10 mouse cellular contexts compared by ENCODE assay signal in genomic region chr14:28417019-28417418, GRCm38 (mm10).
DNase-seq lines count a peak whose midpoint lies in the region; ATAC-seq lines count a peak whose summit lies in the region.
"Had no signal": no experiment of that assay in that cellular context is flagged by ENCODE, and none has a peak within 500 bp of the region (broad histone marks: within the 10 kb centered on the region; RNA-seq: fewer than 3 reads in every experiment).

No protein-coding gene starts in this region.

- no peaks in the 10 kb centered on the region for H3K27me3 ChIP-seq in embryonic facial prominence, embryonic 10.5 days (replicated peaks; ENCODE audit: low read depth, poor library complexity, severe bottlenecking)
- no peaks in the 10 kb centered on the region for H3K27me3 ChIP-seq in heart, embryonic 11.5 days (ENCODE audit: control insufficient read depth, insufficient read depth, low read length)
- H3K27me3 ChIP-seq in limb, embryonic 13.5 days = 0 out of 2 replicates have a peak, but pooled peaks cover 3% of the 10 kb centered on the region

- peak; percentile 68; the same call in 1 of the 2 replicates for ATAC-seq in heart, embryonic 11.5 days (replicated peaks; ENCODE audit: insufficient number of reproducible peaks, low FRiP score, low TSS enrichment)
- ATAC-seq in limb, embryonic 13.5 days (ENCODE audit: low FRiP score, low read depth) = no peak

- WGBS in embryonic facial prominence, embryonic 10.5 days = 33% methylated on average over 8 of the region's 8 CpGs
- WGBS in heart, embryonic 11.5 days (ENCODE audit: insufficient replicate concordance) = 8% methylated on average over 8 of the region's 8 CpGs
- WGBS in limb, embryonic 13.5 days = 17% methylated on average over 8 of the region's 8 CpGs

- no peaks in the 10 kb centered on the region for H3K36me3 ChIP-seq in embryonic facial prominence, embryonic 10.5 days (replicated peaks)
- no peaks in the 10 kb centered on the region for H3K36me3 ChIP-seq in heart, embryonic 11.5 days (ENCODE audit: control insufficient read depth, insufficient read depth, low read length)
- no peaks in the 10 kb centered on the region for H3K36me3 ChIP-seq in limb, embryonic 13.5 days
- H3K36me3 ChIP-seq: midbrain, embryonic 12.5 days had no signal

- peaks cover 53% of the 10 kb centered on the region for H3K4me1 ChIP-seq in embryonic facial prominence, embryonic 10.5 days
- H3K4me1 ChIP-seq in heart, embryonic 11.5 days (ENCODE audit: control insufficient read depth, insufficient read depth, low read length) = peaks cover 42% of the 10 kb centered on the region
- H3K4me1 ChIP-seq in limb, embryonic 13.5 days = peaks cover 80% of the 10 kb centered on the region

- intact Hi-C loops in left cerebral cortex, postnatal 14 days (cut with DNase I) = no loop called here
- intact Hi-C loops in left cerebral cortex, postnatal 4 days (cut with DNase I) = no loop called here

- peak overlapping the region; percentile 53; the same call in 1 of the 2 replicates for H3K9ac ChIP-seq in heart, embryonic 11.5 days (ENCODE audit: low read depth, low read length)
- no peak overlapping the region for H3K9ac ChIP-seq in limb, embryonic 13.5 days
- H3K9ac ChIP-seq: midbrain, embryonic 12.5 days had no signal

- H3K4me2 ChIP-seq in heart, embryonic 11.5 days = no peak overlapping the region
- no peak overlapping the region for H3K4me2 ChIP-seq in limb, embryonic 13.5 days (replicated peaks)
- H3K4me2 ChIP-seq: midbrain, embryonic 12.5 days had no signal

- H3K9me3 ChIP-seq in embryonic facial prominence, embryonic 10.5 days = no peaks in the 10 kb centered on the region
- H3K9me3 ChIP-seq in heart, embryonic 11.5 days (replicated peaks; ENCODE audit: control insufficient read depth, low read length) = no peaks in the 10 kb centered on the region
- no peaks in the 10 kb centered on the region for H3K9me3 ChIP-seq in limb, embryonic 13.5 days
- H3K9me3 ChIP-seq: midbrain, embryonic 12.5 days had no signal

- DNase-seq in kidney, adult 9 months = peak; percentile 17
- DNase-seq in kidney, adult 8-10 months = no peak
- DNase-seq in embryonic facial prominence, embryonic 10.5 days (ENCODE audit: low spot score) = no peak
- DNase-seq in left cerebral cortex, postnatal 14 days (ENCODE audit: low spot score in 2 of 2) = no peak
- no peak for DNase-seq in left cerebral cortex, postnatal 4 days
- no peak for DNase-seq in cerebellum, postnatal 4 days (ENCODE audit: low spot score in 2 of 2)
- DNase-seq: right cerebral cortex, postnatal 14 days had no signal

- peak overlapping the region; percentile 62 for H3K27ac ChIP-seq in embryonic facial prominence, embryonic 10.5 days (replicated peaks)
- H3K27ac ChIP-seq in heart, embryonic 11.5 days (ENCODE audit: low read depth, low read length) = peak overlapping the region; percentile 85
- peak overlapping the region; percentile 55 for H3K27ac ChIP-seq in limb, embryonic 13.5 days
- H3K27ac ChIP-seq: midbrain, embryonic 12.5 days had no signal

- H3K4me3 ChIP-seq in embryonic facial prominence, embryonic 10.5 days = no peak overlapping the region
- no peak overlapping the region for H3K4me3 ChIP-seq in heart, embryonic 11.5 days (ENCODE audit: low read depth, low read length)
- H3K4me3 ChIP-seq in limb, embryonic 13.5 days = no peak overlapping the region
- H3K4me3 ChIP-seq: midbrain, embryonic 12.5 days had no signal
